Mouse (Mus musculus): ENCODE data around the gene Ano2.

Gene Ano2

DNA sequence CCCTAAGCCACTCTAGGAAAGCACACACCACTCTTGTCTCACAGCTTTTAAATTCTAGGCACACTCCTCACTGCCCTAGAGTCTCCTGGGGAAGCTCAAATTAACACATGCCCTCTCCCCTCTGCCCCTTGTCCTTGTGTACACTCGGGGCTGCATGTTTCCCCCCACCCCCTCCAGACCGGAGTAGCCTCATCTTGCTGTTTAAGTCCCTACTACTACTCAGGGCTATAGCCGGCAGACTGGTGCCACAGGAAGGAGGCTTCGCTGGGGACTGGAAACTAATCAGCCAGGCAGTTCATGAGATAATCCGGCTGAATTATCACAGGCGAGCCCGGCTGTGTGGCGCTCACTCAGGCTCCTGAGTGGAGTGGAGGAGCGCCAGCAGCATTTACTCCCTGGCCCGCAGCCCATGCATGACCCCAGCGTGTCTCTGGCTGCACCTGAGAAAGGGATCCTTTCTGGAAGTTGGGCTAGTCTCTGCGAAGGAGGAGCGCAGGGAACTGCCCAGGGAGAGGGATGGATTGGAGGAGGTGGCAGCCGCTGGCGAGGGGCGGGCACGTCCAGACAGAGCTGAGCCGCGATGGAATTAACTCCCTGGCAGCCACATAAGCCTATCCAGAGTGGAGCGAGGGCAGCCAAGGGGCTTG is at the start of gene Ano2:
Gene Ano2 (plus strand): TSS at position 363 of the 647 bp plus-strand sequence.
- DNase-seq (ENCODE audit: low spot score) = no peak

- DNase-seq (ENCODE audit: low spot score) = no peak
Observed at GRCm38 (mm10) chr6:125640486-125640885, 49.7 kb upstream of the Ano2 start.

DNA sequence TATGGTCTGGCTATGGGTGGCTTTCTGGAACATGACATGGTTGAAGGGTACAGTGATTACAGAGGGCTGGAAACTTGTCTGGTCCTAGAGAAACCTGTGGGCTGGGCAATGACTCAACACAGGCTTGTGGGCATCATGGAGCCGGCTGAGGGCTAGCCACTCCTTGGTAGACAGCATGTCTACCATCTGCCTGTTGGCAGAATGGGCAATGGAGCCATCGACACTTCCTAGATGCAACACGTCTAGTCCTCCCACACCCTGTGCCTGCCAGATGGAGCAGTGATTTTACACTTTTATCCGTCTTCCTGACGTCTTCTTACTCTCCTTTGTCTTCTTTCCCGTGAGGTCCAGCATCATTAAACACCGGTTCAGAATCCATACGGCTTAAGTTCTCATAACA is 49.1 kb upstream of the Ano2 start:
- DNase-seq (ENCODE audit: low spot score) = no peak

GRCm38 (mm10) chr6:125648964-125649363 is 41.3 kb upstream of the Ano2 start:
- no peak for DNase-seq (ENCODE audit: low spot score)

- no peak for DNase-seq (ENCODE audit: low spot score)
Observed at GRCm38 (mm10) chr6:125651335-125651734, 38.9 kb upstream of the Ano2 start.

DNA sequence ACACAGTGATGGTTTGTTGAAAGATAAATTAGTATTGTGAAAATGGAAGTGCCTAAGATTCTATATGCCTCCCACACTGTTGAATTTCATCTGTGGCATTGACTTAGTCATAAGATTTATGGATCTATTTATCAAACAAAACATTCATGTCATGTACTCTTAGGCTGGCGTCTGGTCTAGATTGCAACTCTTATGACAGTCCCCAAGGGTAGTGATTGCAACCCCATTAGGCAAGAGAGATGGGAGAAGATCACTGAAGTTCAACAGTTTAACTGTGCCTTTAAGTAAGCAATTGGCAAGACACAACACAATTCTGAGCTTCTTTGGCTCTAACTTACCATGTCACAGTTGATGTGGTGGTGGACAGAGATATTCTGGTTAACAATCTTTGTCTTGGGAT is 36.8 kb upstream of the Ano2 start:
- no peak for DNase-seq (ENCODE audit: low spot score)

- no peak for DNase-seq (ENCODE audit: low spot score)
Observed at GRCm38 (mm10) chr6:125656921-125657320, 33.3 kb upstream of the Ano2 start.

DNA sequence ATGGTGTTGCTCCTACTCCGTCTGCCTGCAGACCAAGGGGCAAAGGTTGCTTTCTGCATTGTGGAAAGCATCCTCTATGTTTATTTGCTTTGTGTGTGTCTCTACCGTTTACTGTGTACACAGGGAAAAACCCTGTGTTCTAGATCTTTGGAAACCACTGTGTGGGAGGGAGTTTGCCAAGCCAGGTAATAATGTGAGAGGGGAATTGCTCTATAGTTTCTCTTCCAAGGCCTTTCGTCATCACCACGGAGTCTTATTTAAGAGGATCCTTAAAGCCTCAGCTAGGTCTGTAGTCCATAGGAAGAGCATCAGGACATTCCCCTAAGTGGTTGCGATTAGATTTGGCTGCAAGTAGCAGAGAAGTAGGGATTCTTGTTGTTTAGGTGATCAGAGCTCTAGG is 32.3 kb upstream of the Ano2 start:
- DNase-seq (ENCODE audit: low spot score) = no peak

GRCm38 (mm10) chr6:125661106-125661877 is 28.9 kb upstream of the Ano2 start:
- DNase-seq (ENCODE audit: low spot score) = peak; percentile 32

- DNase-seq (ENCODE audit: low spot score) = no peak
Observed at GRCm38 (mm10) chr6:125663906-125664305, 26.3 kb upstream of the Ano2 start.

- no peak for DNase-seq (ENCODE audit: low spot score)
Observed at GRCm38 (mm10) chr6:125671835-125672234, 18.4 kb upstream of the Ano2 start.

DNA sequence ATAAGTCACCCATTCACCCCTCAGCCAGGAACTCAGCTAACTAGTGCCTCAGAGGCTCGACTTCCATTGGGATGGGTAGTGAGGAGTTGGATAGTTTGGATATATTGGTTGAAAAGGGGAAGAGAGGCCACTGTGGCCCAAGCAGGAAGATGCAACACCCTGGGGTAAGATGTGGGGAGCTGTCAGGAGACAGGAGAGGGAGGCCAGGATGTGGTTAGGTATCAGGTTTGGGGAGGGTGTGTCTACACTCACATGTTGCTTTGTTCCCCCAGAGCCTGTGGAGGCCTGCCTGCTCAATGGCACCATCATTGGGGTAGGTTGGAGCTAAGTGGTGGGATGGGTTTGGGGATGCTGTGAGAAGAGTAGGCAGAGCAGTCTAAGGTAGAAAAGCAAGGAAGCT is 11.7 kb upstream of the Ano2 start:
- no peak for DNase-seq (ENCODE audit: low spot score)

DNA sequence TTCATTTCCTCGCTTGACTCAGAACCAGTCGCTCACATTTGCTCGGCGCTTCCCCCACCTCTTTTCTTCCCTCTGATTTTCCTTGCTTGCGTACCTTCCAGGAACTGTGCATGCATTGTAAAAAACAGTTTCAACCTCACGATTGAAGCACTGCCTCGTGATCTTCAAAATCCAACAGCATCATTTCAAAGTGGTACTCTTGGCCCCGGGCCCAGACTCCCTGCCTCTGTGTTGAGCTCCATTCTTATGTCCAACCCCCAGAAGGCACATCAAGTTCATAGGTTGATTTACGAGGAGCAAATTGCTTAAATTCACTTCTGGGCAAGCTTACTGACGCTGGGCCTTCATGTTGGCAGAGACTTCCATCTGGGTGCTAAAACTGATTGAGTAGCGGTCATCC is 9.6 kb upstream of the Ano2 start:
- no peak for DNase-seq (ENCODE audit: low spot score)

DNA sequence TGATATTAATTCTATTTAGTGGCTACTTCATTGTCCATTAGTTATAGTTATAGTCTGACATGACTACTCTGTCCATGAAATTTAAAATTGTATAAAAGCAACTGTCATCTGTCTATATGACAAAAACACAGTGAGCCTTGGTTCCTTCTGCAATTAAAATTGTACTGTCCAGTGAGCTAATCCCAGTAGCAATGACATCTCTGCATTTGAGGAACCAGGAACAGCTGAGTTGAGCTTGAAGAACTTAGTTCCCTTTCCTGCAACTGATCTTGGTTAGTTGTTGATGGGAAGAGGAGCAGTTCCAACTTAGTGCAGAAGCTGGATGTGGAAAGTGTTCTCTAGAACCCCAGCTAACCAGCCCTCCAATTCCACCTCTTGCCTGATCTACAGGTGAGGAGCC is 4.8 kb upstream of the Ano2 start:
- no peak for DNase-seq (ENCODE audit: low spot score)

DNA sequence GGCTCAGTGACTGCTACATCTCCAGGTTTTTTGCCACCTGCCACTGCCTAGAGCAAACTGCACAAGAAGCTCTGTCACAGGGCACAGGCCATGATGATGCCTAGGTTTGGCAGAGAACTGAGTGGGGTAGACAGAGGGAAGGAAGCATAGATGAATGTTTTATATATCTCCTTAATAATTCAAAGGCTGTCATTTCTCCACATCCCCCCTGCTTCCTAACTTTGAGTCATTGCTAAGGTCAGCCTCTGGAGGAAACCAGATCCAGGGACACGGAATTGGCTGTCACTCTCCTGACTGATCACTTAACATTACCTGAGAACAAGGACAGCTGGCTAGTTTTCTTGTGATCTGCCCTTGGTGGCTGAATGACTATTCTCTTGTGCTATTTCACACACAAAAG is 2.2 kb upstream of the Ano2 start:
- DNase-seq (ENCODE audit: low spot score) = no peak

DNA sequence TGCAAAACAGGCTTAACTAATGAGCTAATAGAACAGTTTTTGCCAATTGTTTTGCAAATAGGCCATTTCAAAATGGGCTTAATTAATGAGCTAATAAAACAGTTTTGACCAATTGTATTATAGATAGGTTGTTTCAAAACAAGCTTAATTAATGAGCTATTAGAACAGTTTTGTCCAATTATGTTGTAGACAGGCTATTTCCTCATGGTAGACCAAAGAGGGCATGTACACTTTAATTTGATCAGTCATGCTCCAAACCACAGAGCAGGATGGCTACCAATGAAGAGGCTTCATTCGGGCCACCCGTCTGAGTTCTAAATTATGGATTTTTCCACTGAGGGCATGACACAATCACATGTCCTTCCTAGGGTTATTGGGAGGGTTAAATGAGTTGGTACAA is 10.9 kb downstream of the Ano2 start:
- DNase-seq (ENCODE audit: low spot score) = no peak

DNA sequence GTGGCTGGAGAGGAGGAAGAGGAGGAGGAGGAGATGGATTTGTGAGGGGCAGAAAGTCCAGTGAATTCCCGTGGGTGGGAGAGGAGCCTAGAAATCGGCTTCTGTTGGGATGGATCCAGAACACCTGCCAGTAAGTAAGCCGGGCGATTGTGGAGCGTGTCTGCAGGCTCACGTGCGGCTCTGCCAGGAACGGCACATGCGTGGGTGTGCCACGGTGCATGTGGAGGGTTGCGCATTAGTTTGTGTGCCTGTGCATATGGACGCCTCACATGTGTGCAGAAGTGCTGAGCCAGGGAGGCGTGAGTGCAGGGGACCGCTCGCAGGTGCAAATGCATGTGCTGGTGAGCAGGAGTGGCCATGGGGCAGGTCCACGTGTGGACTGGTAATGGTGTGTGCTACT is 21.0 kb downstream of the Ano2 start:
- DNase-seq (ENCODE audit: low spot score) = no peak

DNA sequence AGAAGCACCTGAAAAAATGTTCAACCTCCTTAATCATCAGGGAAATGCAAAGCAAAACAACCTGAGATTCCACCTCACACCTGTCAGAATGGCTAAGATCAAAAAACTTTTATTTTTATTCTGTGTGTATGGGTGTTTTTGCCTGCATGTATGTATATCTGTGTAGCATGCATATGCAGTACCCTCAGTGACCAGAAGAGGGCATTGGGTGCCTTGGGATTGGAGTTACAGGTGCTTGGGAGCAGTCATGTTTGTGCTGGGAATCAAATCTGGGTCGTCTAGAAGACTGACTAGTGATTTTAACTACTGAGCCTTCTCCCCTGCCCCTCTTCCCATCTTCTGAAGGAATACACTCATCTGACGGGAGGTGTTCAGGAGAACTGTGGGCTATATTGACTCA is 36.2 kb downstream of the Ano2 start:
- no peak for DNase-seq (ENCODE audit: low spot score)

- no peak for DNase-seq (ENCODE audit: low spot score)
Observed at GRCm38 (mm10) chr6:125727484-125727911, 37.3 kb downstream of the Ano2 start.

GRCm38 (mm10) chr6:125729471-125729870 is 39.3 kb downstream of the Ano2 start:
- DNase-seq (ENCODE audit: low spot score) = no peak

- no peak for DNase-seq (ENCODE audit: low spot score)
Observed at GRCm38 (mm10) chr6:125729986-125730535, 39.8 kb downstream of the Ano2 start.

DNA sequence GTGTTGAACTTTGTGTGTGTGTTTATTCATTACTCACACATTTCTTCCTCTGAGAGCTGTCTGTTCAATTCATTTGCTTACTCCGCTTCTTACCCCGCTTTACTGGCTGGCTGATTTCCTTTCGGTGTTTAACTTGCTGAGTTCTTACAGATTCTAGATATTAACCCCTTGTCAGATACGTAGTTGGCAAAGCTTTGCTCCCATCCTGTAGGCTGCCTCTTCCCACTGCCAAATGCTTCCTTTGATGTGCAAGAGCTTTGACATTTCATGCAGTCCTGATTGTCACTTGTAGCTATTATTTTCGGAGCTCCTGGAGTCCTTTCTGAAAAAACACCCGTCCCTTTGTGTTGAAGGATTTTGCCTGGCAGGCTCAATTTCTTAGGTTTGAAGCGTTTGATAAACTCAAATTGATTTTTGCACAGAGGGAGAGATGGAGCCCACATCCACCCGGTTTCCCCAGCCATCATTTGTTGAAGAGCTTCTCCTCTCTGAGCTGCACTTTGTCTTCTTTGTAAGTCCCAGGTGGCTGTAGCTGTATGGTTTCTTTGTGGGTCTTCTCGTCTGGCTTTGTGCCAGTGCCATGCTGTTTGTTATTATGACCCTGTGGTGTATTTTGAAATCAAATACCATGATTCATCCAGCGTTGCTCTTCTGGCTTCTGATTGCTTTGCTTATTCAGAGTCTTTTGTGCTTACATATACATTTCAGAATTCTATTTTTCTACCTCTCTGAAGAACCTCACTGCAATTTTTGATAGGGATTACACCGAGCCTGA is 47.5 kb downstream of the Ano2 start:
- DNase-seq (ENCODE audit: low spot score) = no peak

Measured in spleen, adult 12 weeks (tissue).